Mouse (Mus musculus): ENCODE results near the gene Gm7945. TPM values are rescaled to one million over a fixed set of nuclear protein-coding genes. Genes with fewer than 3 reads are reported as not detected.
"Not testable (repeated sequence)": the region's sequence is repeated elsewhere in the genome, so short reads cannot be mapped to it uniquely, and the experiment has no call there.

Gene Gm7945
- not detected for total RNA-seq (2018; cell fraction: chromatin; rRNA removed)
- not detected for total RNA-seq (2018; cell fraction: cytosol; rRNA removed)
- total RNA-seq (2018; cell fraction: nucleus; rRNA removed): not detected
- not detected in 3 replicates for polyA plus RNA-seq (2018)

GRCm38 (mm10) chr14:41386279-41386678 lies at the start of gene Gm7945:
Gm7945 (minus strand) TSS chr14:41386379.
- H3K27ac ChIP-seq; H3K4me3 ChIP-seq (ENCODE audit: inconsistent target); H3K79me2 ChIP-seq (ENCODE audit: inconsistent target); H3K36me3 ChIP-seq (ENCODE audit: inconsistent target): not testable (repeated sequence)
- no CpG with 5 or more reads among the region's 3 CpGs for WGBS (ENCODE audit: missing documents)

GRCm38 (mm10) chr14:41425393-41426075 lies 39.4 kb upstream of the Gm7945 start:
- H3K79me2 ChIP-seq (ENCODE audit: inconsistent target); H3K27ac ChIP-seq; H3K4me3 ChIP-seq (ENCODE audit: inconsistent target); H3K36me3 ChIP-seq (ENCODE audit: inconsistent target): not testable (repeated sequence)
- WGBS (ENCODE audit: missing documents): 16% methylated on average over 3 of the region's 16 CpGs

GRCm38 (mm10) chr14:41424694-41425093 lies 38.5 kb upstream of the Gm7945 start:
- not testable (repeated sequence) for H3K4me3 ChIP-seq (ENCODE audit: inconsistent target); H3K79me2 ChIP-seq (ENCODE audit: inconsistent target); H3K36me3 ChIP-seq (ENCODE audit: inconsistent target); H3K27ac ChIP-seq
- WGBS (ENCODE audit: missing documents): 28% methylated on average over 9 of the region's 14 CpGs

GRCm38 (mm10) chr14:41408181-41408580 lies 22.0 kb upstream of the Gm7945 start, which contains the start of gene Gm6482:
Gm6482 (minus strand) TSS chr14:41408281.
- not testable (repeated sequence) for H3K36me3 ChIP-seq (ENCODE audit: inconsistent target); H3K27ac ChIP-seq; H3K79me2 ChIP-seq (ENCODE audit: inconsistent target); H3K4me3 ChIP-seq (ENCODE audit: inconsistent target)
- WGBS (ENCODE audit: missing documents): no CpG with 5 or more reads among the region's 2 CpGs

- H3K36me3 ChIP-seq (ENCODE audit: inconsistent target); H3K27ac ChIP-seq; H3K79me2 ChIP-seq (ENCODE audit: inconsistent target); H3K4me3 ChIP-seq (ENCODE audit: inconsistent target): not testable (repeated sequence)
- WGBS (ENCODE audit: missing documents): 86% methylated on average over 1 of the region's 2 CpGs
These were observed 37.9 kb downstream of the Gm7945 start, which contains the start of gene Gm5798 for GRCm38 (mm10) chr14:41348309-41348708. Gm5798 (plus strand) TSS chr14:41348609.

Other genes starting within 250 kb of the Gm7945 start
- not detected in 3 replicates for gene Mbl1, start 234.9 kb downstream of the Gm7945 start, polyA plus RNA-seq (2018)
- gene Sftpd, start 201.2 kb downstream of the Gm7945 start, polyA plus RNA-seq (2018): not detected in 3 replicates
- gene Gm2832, start 107.6 kb downstream of the Gm7945 start, polyA plus RNA-seq (2018): not detected in 3 replicates
- gene Gm5798, start 37.8 kb downstream of the Gm7945 start, polyA plus RNA-seq (2018): not detected in 3 replicates
- gene Gm6482, start 21.9 kb upstream of the Gm7945 start, polyA plus RNA-seq (2018): not detected in 3 replicates
- gene Gm7954, start 67.1 kb upstream of the Gm7945 start, polyA plus RNA-seq (2018): not detected in 3 replicates
- not detected in 3 replicates for gene Gm3486, start 103.1 kb upstream of the Gm7945 start, polyA plus RNA-seq (2018)
- not detected in 3 replicates for gene Gm7970, start 169.2 kb upstream of the Gm7945 start, polyA plus RNA-seq (2018)
- gene 1700049E17Rik2, start 186.8 kb upstream of the Gm7945 start, polyA plus RNA-seq (2018): not detected in 3 replicates
- not detected in 3 replicates for gene Gm3072, start 238.2 kb upstream of the Gm7945 start, polyA plus RNA-seq (2018)

Data from macrophage (primary cell).